In genomic region chr3:102611398-102612366, GRCm38 (mm10) we compare ENCODE assay signal across 13 mouse cellular contexts.
DNase-seq lines count a peak whose midpoint lies in the region; ATAC-seq and TF ChIP-seq lines count a peak whose summit lies in the region.
"Had no signal": no experiment of that assay in that cellular context is flagged by ENCODE, and none has a peak within 500 bp of the region (broad histone marks: within the 10 kb centered on the region; RNA-seq: fewer than 3 reads in every experiment).

No protein-coding gene starts in this region.

- no peaks in the 10 kb centered on the region for H3K27me3 ChIP-seq in lung, embryonic 16.5 days (ENCODE audit: control insufficient read depth, insufficient read depth, low read depth, low read length)
- H3K27me3 ChIP-seq in lung, postnatal 0 days (replicated peaks; ENCODE audit: insufficient read depth, low read length), result no peaks in the 10 kb centered on the region
- H3K27me3 ChIP-seq in hindbrain, embryonic 15.5 days, result no peaks in the 10 kb centered on the region
- H3K27me3 ChIP-seq: liver, embryonic 15.5 days had no signal

- TF ChIP-seq CTCF in lung, postnatal 0 days (IDR thresholded peaks at IDR 0.05), result no peak

- no peak for TF ChIP-seq EP300 in lung, postnatal 0 days (IDR thresholded peaks at IDR 0.05)

- H3K4me3 ChIP-seq in lung, embryonic 16.5 days (ENCODE audit: low read length), result no peak overlapping the region
- H3K4me3 ChIP-seq in lung, postnatal 0 days (ENCODE audit: low read depth, low read length), result no peak overlapping the region
- H3K4me3 ChIP-seq in hindbrain, embryonic 15.5 days, result no peak overlapping the region
- H3K4me3 ChIP-seq: liver, embryonic 15.5 days had no signal

- peak; percentile 49; the same call in 1 of the 2 replicates for ATAC-seq in lung, embryonic 16.5 days (ENCODE audit: low read depth)
- ATAC-seq in lung, postnatal 0 days, result no peak
- peak; percentile 76 for ATAC-seq in hindbrain, embryonic 15.5 days (ENCODE audit: low FRiP score, low read depth)

- H3K9me3 ChIP-seq in lung, embryonic 16.5 days (ENCODE audit: control insufficient read depth, low read length), result no peaks in the 10 kb centered on the region
- H3K9me3 ChIP-seq in lung, postnatal 0 days (ENCODE audit: low read length), result no peaks in the 10 kb centered on the region
- H3K9me3 ChIP-seq in hindbrain, embryonic 15.5 days, result no peaks in the 10 kb centered on the region
- H3K9me3 ChIP-seq: G1E; liver, embryonic 15.5 days had no signal

- H3K9ac ChIP-seq in lung, embryonic 16.5 days (ENCODE audit: low read length), result no peak overlapping the region
- H3K9ac ChIP-seq in lung, postnatal 0 days (replicated peaks; ENCODE audit: low read depth), result no peak overlapping the region
- H3K9ac ChIP-seq in hindbrain, embryonic 15.5 days, result no peak overlapping the region
- H3K9ac ChIP-seq: liver, embryonic 15.5 days had no signal

- H3K36me3 ChIP-seq in lung, embryonic 16.5 days (ENCODE audit: control insufficient read depth, insufficient read depth, low read length), result no peaks in the 10 kb centered on the region
- no peaks in the 10 kb centered on the region for H3K36me3 ChIP-seq in lung, postnatal 0 days (ENCODE audit: insufficient read depth, low read length)
- no peaks in the 10 kb centered on the region for H3K36me3 ChIP-seq in hindbrain, embryonic 15.5 days
- H3K36me3 ChIP-seq: G1E; liver, embryonic 15.5 days had no signal

- H3K4me1 ChIP-seq in lung, embryonic 16.5 days (replicated peaks; ENCODE audit: control insufficient read depth, insufficient read depth, low read length), result no peaks in the 10 kb centered on the region
- H3K4me1 ChIP-seq in lung, postnatal 0 days (ENCODE audit: insufficient read depth, low read depth, low read length), result no peaks in the 10 kb centered on the region
- peaks cover 14% of the 10 kb centered on the region for H3K4me1 ChIP-seq in hindbrain, embryonic 15.5 days (replicated peaks)
- H3K4me1 ChIP-seq: liver, embryonic 15.5 days had no signal

- 44% methylated on average over 18 of the region's 18 CpGs for WGBS in lung, embryonic 16.5 days
- 49% methylated on average over 18 of the region's 18 CpGs for WGBS in lung, postnatal 0 days
- WGBS in hindbrain, embryonic 15.5 days, result 29% methylated on average over 18 of the region's 18 CpGs

- peak; percentile 28 to 36 for DNase-seq in cerebellum, postnatal 14 days
- no peak for DNase-seq in cerebellum, adult 9-11 months
- DNase-seq in lung, postnatal 0 days (ENCODE audit: low spot score), result no peak
- DNase-seq in retina, postnatal 1 day, result peak; percentile 79
- DNase-seq in frontal cortex, adult 2 months (ENCODE audit: extremely low spot score in 1 of 2, low spot score in 1 of 2), result no peak
- no peak for DNase-seq in adrenal gland, adult 2 months
- DNase-seq: adrenal gland, postnatal 25 days; cerebellum, adult 8-10 months; thymus, postnatal 25 days had no signal

- no peak overlapping the region for H3K27ac ChIP-seq in lung, embryonic 16.5 days (ENCODE audit: low read length)
- H3K27ac ChIP-seq in lung, postnatal 0 days (ENCODE audit: low read length), result no peak overlapping the region
- H3K27ac ChIP-seq in hindbrain, embryonic 15.5 days (replicated peaks), result peak overlapping the region; percentile 40; the same call in 1 of the 2 replicates
- H3K27ac ChIP-seq: liver, embryonic 15.5 days had no signal

- no peak overlapping the region for H3K4me2 ChIP-seq in lung, embryonic 16.5 days (ENCODE audit: low read depth, low read length)
- H3K4me2 ChIP-seq in lung, postnatal 0 days (replicated peaks; ENCODE audit: low read depth, low read length), result no peak overlapping the region
- 0 out of 2 replicates have a peak overlapping the region, but pooled peaks have one; percentile 0 for H3K4me2 ChIP-seq in hindbrain, embryonic 15.5 days
- H3K4me2 ChIP-seq: liver, embryonic 15.5 days had no signal

Comparison
In these comparisons a context has a peak if more than half of its experiments do, and no peak if none do; other contexts are left out.
1. DNase-seq: peak in cerebellum, postnatal 14 days (2 of 2) and retina, postnatal 1 day (single experiment); none in cerebellum, adult 9-11 months (single experiment), lung, postnatal 0 days (single experiment), frontal cortex, adult 2 months (0 of 2) and adrenal gland, adult 2 months (single experiment).